Mouse (Mus musculus) lung, postnatal 0 days (tissue): Measurements from ENCODE around the gene Gm49366.
"Not testable (repeated sequence)": the region's sequence is repeated elsewhere in the genome, so short reads cannot be mapped to it uniquely, and the experiment has no call there.

Source experiments
- CTCF ChIP-seq: IDR thresholded peaks from 2 replicates; pipeline ENCODE4 v1.5.1; 2016; ENCODE audit warnings: antibody characterized with exemption, mild to moderate bottlenecking
- EP300 ChIP-seq: IDR thresholded peaks from 2 replicates; pipeline ENCODE4 v1.6.1; 2016; ENCODE audit warnings: antibody characterized with exemption, mild to moderate bottlenecking, control low read depth

DNA sequence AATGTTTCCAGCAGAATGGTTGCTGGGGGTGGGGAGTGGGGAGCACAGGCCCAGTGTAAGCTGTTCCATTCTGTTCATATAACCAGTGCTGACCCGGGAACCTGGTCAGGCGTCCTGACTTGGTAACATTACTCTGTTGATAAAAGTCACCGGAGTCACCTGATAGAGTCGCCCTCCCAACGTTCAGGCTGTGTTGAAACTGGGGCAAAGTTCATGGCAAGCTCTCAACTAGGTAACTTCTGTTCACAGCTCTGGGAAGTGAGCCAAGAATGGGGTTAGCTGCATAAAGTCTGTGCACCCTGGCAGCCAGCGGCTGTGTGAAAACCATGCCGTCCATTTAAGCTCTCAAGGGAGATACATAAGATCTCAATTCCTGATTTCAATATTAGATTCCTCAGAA, 18.2 kb upstream of the Gm49366 start:
- not testable (repeated sequence) for TF ChIP-seq CTCF, EP300
